Mouse (Mus musculus): ENCODE data around the gene Meox2. TPM values are rescaled to one million over a fixed set of nuclear protein-coding genes. Genes with fewer than 3 reads are reported as not detected.
"Not testable (repeated sequence)": the region's sequence is repeated elsewhere in the genome, so short reads cannot be mapped to it uniquely, and the experiment has no call there.

The Meox2 gene
- 8.5 and 12.5 TPM in 2 replicates for polyA plus RNA-seq (2015; fragmentation: Nextera tagmentation; extraction: Ambion mirVana)

- Histone ChIP-seq H3K4me2 (replicated peaks; ENCODE audit: low read depth, low read length) (peak within 1 kb of the TSS; percentile 96), H3K36me3 (ENCODE audit: insufficient read depth, low read length) (no peaks in the 10 kb centered on the region), H3K27ac (ENCODE audit: low read length) (peak within 1 kb of the TSS; percentile 73), H3K9me3 (ENCODE audit: low read length) (no peaks in the 10 kb centered on the region), H3K4me3 (ENCODE audit: low read length) (peak within 1 kb of the TSS; percentile 63), H3K27me3 (ENCODE audit: insufficient read depth, low read length) (peaks cover 8% of the 10 kb centered on the region), H3K4me1 (ENCODE audit: insufficient read depth, low read length) (peaks cover 12% of the 10 kb centered on the region; the same call in 1 of the 2 replicates), H3K9ac (replicated peaks; ENCODE audit: low read length) (peak within 1 kb of the TSS; percentile 62)
- WGBS, result 0% methylated on average over 12 of the region's 12 CpGs
- ATAC-seq (ENCODE audit: low FRiP score, low TSS enrichment), result peak; percentile 93
These were observed at the start of gene Meox2 for GRCm38 (mm10) chr12:37108390-37108738. Meox2 (plus strand) TSS chr12:37108540.

- H3K36me3 ChIP-seq (ENCODE audit: insufficient read depth, low read length), result no peaks in the 10 kb centered on the region
These were observed 35.7 kb upstream of the Meox2 start for GRCm38 (mm10) chr12:37072636-37073035.

DNA sequence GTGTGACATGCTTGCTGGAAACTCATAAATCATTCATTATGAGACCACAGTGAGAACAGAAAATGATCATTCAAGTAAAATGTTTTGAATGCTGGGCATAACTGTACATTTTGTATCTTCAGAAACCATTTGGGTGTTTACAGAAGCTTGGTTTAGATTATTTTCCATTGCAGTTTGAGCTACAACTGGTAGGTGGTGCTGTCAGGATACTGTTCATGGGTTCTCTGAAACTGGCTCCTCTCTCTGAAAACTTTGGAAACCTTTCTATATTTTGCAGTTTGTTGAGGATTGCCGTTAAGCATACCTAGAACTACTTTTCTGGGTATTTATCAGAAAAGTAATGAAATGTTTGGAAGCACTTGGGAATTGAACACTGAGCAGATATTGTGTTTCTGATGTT, 31.0 kb upstream of the Meox2 start:
- no peak overlapping the region for H3K4me2 ChIP-seq (replicated peaks; ENCODE audit: low read depth, low read length)
- no peaks in the 10 kb centered on the region for H3K4me1 ChIP-seq (ENCODE audit: insufficient read depth, low read length)
- ATAC-seq (ENCODE audit: low FRiP score, low TSS enrichment), result no peak
- H3K9ac ChIP-seq (replicated peaks; ENCODE audit: low read length), result no peak overlapping the region
- no peaks in the 10 kb centered on the region for H3K36me3 ChIP-seq (ENCODE audit: insufficient read depth, low read length)
- H3K4me3 ChIP-seq (ENCODE audit: low read length), result no peak overlapping the region
- no peaks in the 10 kb centered on the region for H3K27me3 ChIP-seq (ENCODE audit: insufficient read depth, low read length)
- WGBS, result 53% methylated on average over 1 of the region's 1 CpGs
- H3K9me3 ChIP-seq (ENCODE audit: low read length), result no peaks in the 10 kb centered on the region
- no peak overlapping the region for H3K27ac ChIP-seq (ENCODE audit: low read length)

More at GRCm38 (mm10) chr12:37072636-37073035, 35.7 kb upstream of the Meox2 start:
- no peak for ATAC-seq (ENCODE audit: low FRiP score, low TSS enrichment)
- Histone ChIP-seq H3K4me1 (ENCODE audit: insufficient read depth, low read length) (no peaks in the 10 kb centered on the region), H3K9ac (replicated peaks; ENCODE audit: low read length) (no peak overlapping the region), H3K27me3 (ENCODE audit: insufficient read depth, low read length) (no peaks in the 10 kb centered on the region), H3K4me2 (replicated peaks; ENCODE audit: low read depth, low read length) (no peak overlapping the region), H3K4me3 (ENCODE audit: low read length) (no peak overlapping the region), H3K9me3 (ENCODE audit: low read length) (no peaks in the 10 kb centered on the region), H3K27ac (ENCODE audit: low read length) (no peak overlapping the region)
- WGBS, result 27% methylated on average over 3 of the region's 3 CpGs

GRCm38 (mm10) chr12:37080005-37080404, 28.3 kb upstream of the Meox2 start:
- not testable (repeated sequence) for H3K4me1 ChIP-seq (ENCODE audit: insufficient read depth, low read length); H3K36me3 ChIP-seq (ENCODE audit: insufficient read depth, low read length); ATAC-seq (ENCODE audit: low FRiP score, low TSS enrichment); H3K9ac ChIP-seq (replicated peaks; ENCODE audit: low read length); H3K4me3 ChIP-seq (ENCODE audit: low read length); H3K4me2 ChIP-seq (replicated peaks; ENCODE audit: low read depth, low read length); H3K9me3 ChIP-seq (ENCODE audit: low read length); H3K27me3 ChIP-seq (ENCODE audit: insufficient read depth, low read length); H3K27ac ChIP-seq (ENCODE audit: low read length)
- 70% methylated on average over 5 of the region's 5 CpGs for WGBS

DNA sequence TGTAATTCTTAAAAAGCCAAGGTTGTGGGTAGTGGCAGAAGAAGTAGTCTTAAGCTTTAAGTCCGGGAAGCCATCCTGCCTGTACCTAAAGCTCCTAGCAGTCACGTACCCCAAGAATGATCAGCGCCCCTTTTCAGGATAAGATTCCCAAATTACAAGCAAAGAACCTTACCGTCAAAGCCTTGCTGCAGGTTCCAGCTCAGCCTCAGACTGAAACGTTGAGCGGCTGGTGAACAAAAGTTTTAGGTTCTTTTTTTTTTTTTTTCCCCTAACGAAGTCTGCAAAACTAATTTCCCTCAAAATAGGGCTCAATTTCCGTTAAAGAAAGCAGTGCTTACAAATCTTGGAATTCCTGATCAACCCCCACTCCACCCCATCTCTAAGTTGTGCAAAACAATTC, 1.8 kb upstream of the Meox2 start:
- ATAC-seq (ENCODE audit: low FRiP score, low TSS enrichment), result no peak
- WGBS, result 64% methylated on average over 8 of the region's 8 CpGs

GRCm38 (mm10) chr12:37107150-37107549, 1.2 kb upstream of the Meox2 start:
- ATAC-seq (ENCODE audit: low FRiP score, low TSS enrichment), result no peak
- Histone ChIP-seq H3K4me2 (replicated peaks; ENCODE audit: low read depth, low read length) (no peak overlapping the region), H3K27ac (ENCODE audit: low read length) (no peak overlapping the region), H3K27me3 (ENCODE audit: insufficient read depth, low read length) (peaks cover 8% of the 10 kb centered on the region), H3K4me1 (ENCODE audit: insufficient read depth, low read length) (peaks cover 12% of the 10 kb centered on the region; the same call in 1 of the 2 replicates), H3K9ac (replicated peaks; ENCODE audit: low read length) (no peak overlapping the region), H3K36me3 (ENCODE audit: insufficient read depth, low read length) (no peaks in the 10 kb centered on the region), H3K4me3 (ENCODE audit: low read length) (no peak overlapping the region), H3K9me3 (ENCODE audit: low read length) (no peaks in the 10 kb centered on the region)
- 54% methylated on average over 2 of the region's 2 CpGs for WGBS

More for the DNA sequence above, 1.8 kb upstream of the Meox2 start:
- Histone ChIP-seq H3K9me3 (ENCODE audit: low read length) (no peaks in the 10 kb centered on the region), H3K27me3 (ENCODE audit: insufficient read depth, low read length) (peaks cover 8% of the 10 kb centered on the region), H3K4me3 (ENCODE audit: low read length) (no peak overlapping the region), H3K27ac (ENCODE audit: low read length) (no peak overlapping the region), H3K36me3 (ENCODE audit: insufficient read depth, low read length) (no peaks in the 10 kb centered on the region), H3K4me1 (ENCODE audit: insufficient read depth, low read length) (peaks cover 12% of the 10 kb centered on the region; the same call in 1 of the 2 replicates), H3K4me2 (replicated peaks; ENCODE audit: low read depth, low read length) (no peak overlapping the region), H3K9ac (replicated peaks; ENCODE audit: low read length) (no peak overlapping the region)

GRCm38 (mm10) chr12:37107713-37108389, 489 bp upstream of the Meox2 start:
- H3K4me2 ChIP-seq (replicated peaks; ENCODE audit: low read depth, low read length), result peak overlapping the region; percentile 96
- H3K27ac ChIP-seq (ENCODE audit: low read length), result peak overlapping the region; percentile 73
- 25% methylated on average over 20 of the region's 20 CpGs for WGBS

DNA sequence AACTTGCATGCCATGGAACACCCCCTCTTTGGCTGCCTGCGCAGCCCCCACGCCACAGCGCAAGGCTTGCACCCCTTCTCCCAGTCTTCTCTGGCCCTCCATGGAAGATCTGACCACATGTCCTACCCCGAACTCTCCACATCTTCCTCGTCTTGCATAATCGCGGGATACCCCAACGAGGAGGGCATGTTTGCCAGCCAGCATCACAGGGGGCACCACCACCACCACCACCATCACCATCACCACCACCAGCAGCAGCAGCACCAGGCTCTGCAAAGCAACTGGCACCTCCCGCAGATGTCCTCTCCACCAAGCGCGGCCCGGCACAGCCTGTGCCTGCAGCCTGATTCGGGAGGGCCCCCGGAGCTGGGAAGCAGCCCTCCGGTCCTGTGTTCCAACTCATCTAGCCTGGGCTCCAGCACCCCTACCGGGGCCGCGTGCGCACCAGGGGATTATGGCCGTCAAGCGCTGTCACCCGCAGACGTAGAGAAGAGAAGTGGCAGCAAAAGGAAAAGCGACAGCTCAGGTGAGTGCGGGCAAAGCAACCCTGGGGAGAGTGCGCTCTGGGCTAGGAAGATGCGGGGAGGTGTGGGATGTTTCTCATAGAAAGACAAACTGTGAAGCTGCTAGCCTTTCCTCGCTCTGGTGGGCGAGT, 606 bp downstream of the Meox2 start:
- H3K9ac ChIP-seq (replicated peaks; ENCODE audit: low read length), result peak overlapping the region; percentile 62
- H3K4me1 ChIP-seq (ENCODE audit: insufficient read depth, low read length), result peaks cover 12% of the 10 kb centered on the region; the same call in 1 of the 2 replicates
- H3K27ac ChIP-seq (ENCODE audit: low read length), result peak overlapping the region; percentile 51
- H3K4me2 ChIP-seq (replicated peaks; ENCODE audit: low read depth, low read length), result peak overlapping the region; percentile 96
- H3K36me3 ChIP-seq (ENCODE audit: insufficient read depth, low read length), result no peaks in the 10 kb centered on the region
- under 1% methylated on average over 29 of the region's 29 CpGs for WGBS
- ATAC-seq (ENCODE audit: low FRiP score, low TSS enrichment), result peak; percentile 75
- peaks cover 8% of the 10 kb centered on the region for H3K27me3 ChIP-seq (ENCODE audit: insufficient read depth, low read length)
- peak overlapping the region; percentile 63 for H3K4me3 ChIP-seq (ENCODE audit: low read length)
- H3K9me3 ChIP-seq (ENCODE audit: low read length), result no peaks in the 10 kb centered on the region

More at GRCm38 (mm10) chr12:37107713-37108389, 489 bp upstream of the Meox2 start:
- peaks cover 8% of the 10 kb centered on the region for H3K27me3 ChIP-seq (ENCODE audit: insufficient read depth, low read length)
- H3K4me3 ChIP-seq (ENCODE audit: low read length), result peak overlapping the region; percentile 63
- peak; percentile 66; the same call in 1 of the 2 replicates for ATAC-seq (ENCODE audit: low FRiP score, low TSS enrichment)
- no peaks in the 10 kb centered on the region for H3K36me3 ChIP-seq (ENCODE audit: insufficient read depth, low read length)
- no peaks in the 10 kb centered on the region for H3K9me3 ChIP-seq (ENCODE audit: low read length)
- H3K9ac ChIP-seq (replicated peaks; ENCODE audit: low read length), result peak overlapping the region; percentile 62
- peaks cover 12% of the 10 kb centered on the region; the same call in 1 of the 2 replicates for H3K4me1 ChIP-seq (ENCODE audit: insufficient read depth, low read length)

- 4% methylated on average over 18 of the region's 18 CpGs for WGBS
- H3K27ac ChIP-seq (ENCODE audit: low read length), result peak overlapping the region; percentile 51
- no peaks in the 10 kb centered on the region for H3K9me3 ChIP-seq (ENCODE audit: low read length)
- peak overlapping the region; percentile 96 for H3K4me2 ChIP-seq (replicated peaks; ENCODE audit: low read depth, low read length)
- no peak; the same call in 1 of the 2 replicates for ATAC-seq (ENCODE audit: low FRiP score, low TSS enrichment)
- H3K4me1 ChIP-seq (ENCODE audit: insufficient read depth, low read length), result peaks cover 12% of the 10 kb centered on the region; the same call in 1 of the 2 replicates
- H3K4me3 ChIP-seq (ENCODE audit: low read length), result peak overlapping the region; percentile 63
- H3K9ac ChIP-seq (replicated peaks; ENCODE audit: low read length), result peak overlapping the region; percentile 62
- peaks cover 8% of the 10 kb centered on the region for H3K27me3 ChIP-seq (ENCODE audit: insufficient read depth, low read length)
- no peaks in the 10 kb centered on the region for H3K36me3 ChIP-seq (ENCODE audit: insufficient read depth, low read length)
These were observed 1.2 kb downstream of the Meox2 start for GRCm38 (mm10) chr12:37109474-37110012.
